Mouse (Mus musculus) heart, adult 2 months (tissue): ENCODE results near the gene 2410137M14Rik.
A peak's percentile ranks its signal among the peaks of the same experiment; 100 is the strongest.

Experiments used
- CTCF ChIP-seq: fragments of 200-600 bp; IDR thresholded peaks from 2 replicates; pipeline ENCODE4 v1.8.1; 2022; ENCODE audit warnings: antibody characterized with exemption, mild to moderate bottlenecking, moderate library complexity
- EP300 ChIP-seq: fragments of 200-500 bp; IDR thresholded peaks from 2 replicates; pipeline ENCODE4 v1.6.1; 2011; ENCODE audit warnings: low read depth, low read length, control low read depth; ENCODE audit not compliant: insufficient read depth

GRCm38 (mm10) chr17:36961125-36961524 lies 19.9 kb downstream of the 2410137M14Rik start:
- TF ChIP-seq EP300, result no peak
- peak; percentile 35 for TF ChIP-seq CTCF
